Mouse (Mus musculus) G1E (cell line): ENCODE data around the gene Adgrl3. TPM values are rescaled to one million over a fixed set of nuclear protein-coding genes. Genes with fewer than 3 reads are reported as not detected.

Experiments used
- ATAC-seq: 2 replicates; pipeline ENCODE4 v1.8.0; 2016; ENCODE audit warnings: mild to moderate bottlenecking; ENCODE audit not compliant: insufficient number of reproducible peaks, poor library complexity, low FRiP score, severe bottlenecking; ENCODE audit errors: extremely low read depth
- DNase-seq: peaks from one replicate; pipeline ENCODE4 v3.0.0; 2012; ENCODE audit warnings: low spot score
- H3K27me3 ChIP-seq: 2 replicates; pipeline ENCODE4 v1.6.1; 2012; ENCODE audit warnings: mild to moderate bottlenecking, low read length, inconsistent platforms; ENCODE audit not compliant: insufficient read depth
- H3K36me3 ChIP-seq: replicated peaks from 2 replicates; pipeline ENCODE3; 2012; ENCODE audit warnings: mild to moderate bottlenecking, inconsistent platforms
- H3K4me1 ChIP-seq: 2 replicates; pipeline ENCODE4 v1.6.1; 2012; ENCODE audit warnings: low read depth, low read length, inconsistent platforms, mixed read lengths; ENCODE audit not compliant: insufficient read depth
- H3K4me3 ChIP-seq: 2 replicates; pipeline ENCODE4 v1.5.1; 2012; ENCODE audit warnings: low read depth, mild to moderate bottlenecking, inconsistent platforms, low read length, moderate library complexity, mixed read lengths
- H3K9me3 ChIP-seq: replicated peaks from 2 replicates; pipeline ENCODE4 v1.6.1; 2012; ENCODE audit warnings: inconsistent platforms
- CTCF ChIP-seq: IDR thresholded peaks from 2 replicates; pipeline ENCODE4 v1.5.1; 2012; ENCODE audit warnings: low read depth, low read length, inconsistent platforms, mixed read lengths
- GATA1 ChIP-seq: IDR thresholded peaks from 2 replicates; pipeline ENCODE4 v1.6.1; 2012; ENCODE audit warnings: borderline replicate concordance, low read length, inconsistent platforms, mixed read lengths
- GATA2 ChIP-seq: IDR thresholded peaks from 2 replicates; pipeline ENCODE4 v1.6.1; 2012; ENCODE audit warnings: low read depth, low read length, inconsistent platforms, borderline replicate concordance
- POLR2AphosphoS5 ChIP-seq: IDR thresholded peaks from 2 replicates; pipeline ENCODE4 v1.6.1; 2012; ENCODE audit warnings: low read depth, low read length, inconsistent platforms; ENCODE audit not compliant: insufficient replicate concordance
- TAL1 ChIP-seq: conservative IDR thresholded peaks from 2 replicates; pipeline ENCODE4 v1.6.1; 2012; ENCODE audit warnings: low read depth, low read length, inconsistent platforms, mixed read lengths
- polyA plus RNA-seq: library from polyadenylated mRNA; stranded (reverse); fragments of >175 nt; gene quantifications from 2 replicates; pipeline ENCODE4 v1.2.3, GENCODE M21; 2012
- total RNA-seq, 2 experiments: library from RNA; stranded (forward) in 1 of 2; stranded (reverse) in 1 of 2; fragments of 200-1000 nt in 1 of 2; fragments of >200 nt in 1 of 2; fragmentation: Nextera tagmentation in 1 of 2; gene quantifications; 2 replicates each; pipeline ENCODE4 v1.2.3; 2014 to 2017

The Adgrl3 gene
- total and polyA plus RNA-seq, 3 experiments, result 0.98 TPM; not detected in 2

DNA sequence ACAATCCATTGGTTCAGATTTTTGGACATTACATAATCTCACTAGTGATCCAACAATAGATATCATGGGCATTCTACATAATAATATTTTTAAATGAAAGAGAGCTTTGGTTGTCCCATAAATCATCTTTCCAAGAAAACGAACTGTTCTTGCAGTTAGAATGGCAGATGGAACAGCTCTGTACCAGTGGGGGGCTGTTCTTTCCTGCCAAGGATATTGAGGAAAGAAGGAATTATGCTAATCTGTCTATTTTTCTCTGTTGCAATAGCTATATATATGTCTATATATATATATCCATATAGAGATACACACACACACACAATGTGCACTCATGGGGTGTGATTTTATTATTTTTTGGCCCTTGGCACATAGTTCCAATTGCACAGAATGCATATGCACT, 116.5 kb downstream of the Adgrl3 start:
- Histone ChIP-seq H3K4me1 (no peaks in the 10 kb centered on the region), H3K36me3 (no peaks in the 10 kb centered on the region), H3K9me3 (peaks cover 8% of the 10 kb centered on the region), H3K27me3 (no peaks in the 10 kb centered on the region), H3K4me3 (no peak overlapping the region)
- ATAC-seq (no peak), DNase-seq (no peak)
- TF ChIP-seq TAL1, result no peak
- no peak for TF ChIP-seq POLR2AphosphoS5
- TF ChIP-seq CTCF, result no peak
- no peak for TF ChIP-seq GATA1
- TF ChIP-seq GATA2, result no peak

DNA sequence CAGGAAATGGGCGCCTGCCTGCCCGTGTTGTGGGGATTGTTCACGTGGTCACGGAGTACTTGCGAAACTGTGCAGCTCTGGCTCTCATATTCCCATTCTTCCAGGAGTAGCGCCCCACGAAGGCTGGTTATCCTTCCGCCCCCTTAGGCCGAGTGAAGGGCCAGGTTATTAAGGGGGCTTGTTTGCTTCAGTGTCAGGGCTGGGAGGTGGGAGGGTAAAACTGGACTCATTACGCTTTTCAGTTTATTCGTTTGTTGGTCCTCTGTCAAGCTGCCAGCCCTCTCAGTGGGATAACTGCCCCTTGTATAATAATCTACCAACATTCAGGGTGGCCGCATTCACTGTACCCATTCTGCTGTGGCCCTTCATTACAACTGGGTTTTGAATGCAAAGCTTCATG, 135.9 kb downstream of the Adgrl3 start:
- TF ChIP-seq POLR2AphosphoS5 (no peak), GATA1 (no peak), TAL1 (no peak), GATA2 (no peak), CTCF (no peak)

DNA sequence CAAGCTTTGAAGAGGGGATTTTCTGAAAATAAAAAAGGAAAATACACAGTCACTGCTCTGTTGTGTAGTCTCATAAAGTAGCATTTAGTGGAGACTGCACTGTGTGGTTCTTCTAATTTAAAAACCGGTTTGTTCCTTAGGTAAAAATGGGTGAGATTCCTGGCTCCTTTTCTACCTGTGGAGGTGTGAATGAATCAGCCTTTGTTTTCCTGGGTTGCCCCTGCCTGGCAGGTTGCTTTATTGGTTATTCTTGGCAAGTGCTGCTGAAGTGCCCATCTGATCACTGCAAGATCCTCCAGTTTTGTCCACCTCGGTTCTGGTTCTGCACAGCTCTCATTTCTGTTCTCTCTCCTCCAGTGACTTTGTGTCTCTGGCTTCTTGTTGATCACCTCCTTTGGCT, 136.3 kb downstream of the Adgrl3 start:
- H3K9me3 ChIP-seq, result peaks cover 6% of the 10 kb centered on the region
- no peaks in the 10 kb centered on the region for H3K27me3 ChIP-seq
- no peaks in the 10 kb centered on the region for H3K36me3 ChIP-seq
- no peak overlapping the region for H3K4me3 ChIP-seq
- TF ChIP-seq GATA2, result no peak
- TF ChIP-seq GATA1, result no peak
- no peak for TF ChIP-seq CTCF
- no peak for TF ChIP-seq TAL1
- TF ChIP-seq POLR2AphosphoS5, result no peak
- DNase-seq (no peak), ATAC-seq (no peak)
- no peaks in the 10 kb centered on the region for H3K4me1 ChIP-seq

More for the DNA sequence above, 135.9 kb downstream of the Adgrl3 start:
- DNase-seq (no peak), ATAC-seq (no peak)
- Histone ChIP-seq H3K4me1 (no peaks in the 10 kb centered on the region), H3K36me3 (no peaks in the 10 kb centered on the region), H3K27me3 (no peaks in the 10 kb centered on the region), H3K9me3 (peaks cover 6% of the 10 kb centered on the region), H3K4me3 (no peak overlapping the region)

DNA sequence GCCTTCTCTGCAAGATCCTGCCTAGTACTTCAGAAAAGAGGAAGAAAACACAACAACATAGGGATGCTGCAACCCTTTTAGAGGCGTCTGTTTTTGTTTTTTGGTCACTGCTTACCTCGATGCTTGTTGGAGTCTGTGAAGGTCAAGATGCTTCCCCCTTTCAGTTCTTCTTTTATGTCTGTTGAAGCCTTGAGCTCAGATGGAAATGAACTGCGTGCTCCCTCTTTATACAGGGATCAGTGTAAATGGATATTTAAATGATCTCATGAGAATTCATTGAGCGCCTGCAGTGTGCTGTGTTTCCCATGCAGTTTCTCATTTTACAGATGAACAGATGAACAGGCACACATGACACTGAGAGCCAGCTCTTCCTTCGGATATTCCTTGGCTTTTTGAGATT, 136.9 kb downstream of the Adgrl3 start:
- Histone ChIP-seq H3K4me3 (no peak overlapping the region), H3K9me3 (peaks cover 6% of the 10 kb centered on the region), H3K36me3 (no peaks in the 10 kb centered on the region), H3K4me1 (no peaks in the 10 kb centered on the region), H3K27me3 (no peaks in the 10 kb centered on the region)
- no peak for DNase-seq
- ATAC-seq, result no peak
- TF ChIP-seq CTCF (no peak), POLR2AphosphoS5 (no peak), TAL1 (no peak), GATA2 (no peak), GATA1 (no peak)

DNA sequence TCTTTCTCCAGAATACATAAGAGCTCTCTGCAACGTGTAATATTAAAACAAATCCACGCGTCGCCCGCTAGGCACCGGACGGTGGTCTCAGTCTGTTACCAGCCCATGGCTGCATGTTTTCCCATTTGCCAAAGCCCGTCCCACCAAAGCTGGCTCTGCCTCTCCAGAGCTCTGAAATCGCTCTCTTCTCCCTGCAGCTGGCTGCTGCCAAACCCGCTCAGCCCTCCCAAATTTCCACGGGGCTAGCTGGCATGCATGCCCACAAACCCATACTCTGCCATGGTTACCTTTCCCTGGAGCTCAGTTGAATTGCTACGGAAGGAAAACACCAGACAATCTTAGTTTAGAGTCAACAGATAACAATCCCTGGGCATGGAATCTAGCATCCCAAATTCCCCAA, 139.1 kb downstream of the Adgrl3 start:
- TF ChIP-seq TAL1 (no peak), GATA2 (no peak), POLR2AphosphoS5 (no peak), GATA1 (no peak), CTCF (no peak)
- H3K36me3 ChIP-seq, result no peaks in the 10 kb centered on the region
- no peaks in the 10 kb centered on the region for H3K4me1 ChIP-seq
- H3K9me3 ChIP-seq, result peaks cover 6% of the 10 kb centered on the region
- no peaks in the 10 kb centered on the region for H3K27me3 ChIP-seq
- DNase-seq, result no peak
- ATAC-seq, result no peak
- H3K4me3 ChIP-seq, result no peak overlapping the region

DNA sequence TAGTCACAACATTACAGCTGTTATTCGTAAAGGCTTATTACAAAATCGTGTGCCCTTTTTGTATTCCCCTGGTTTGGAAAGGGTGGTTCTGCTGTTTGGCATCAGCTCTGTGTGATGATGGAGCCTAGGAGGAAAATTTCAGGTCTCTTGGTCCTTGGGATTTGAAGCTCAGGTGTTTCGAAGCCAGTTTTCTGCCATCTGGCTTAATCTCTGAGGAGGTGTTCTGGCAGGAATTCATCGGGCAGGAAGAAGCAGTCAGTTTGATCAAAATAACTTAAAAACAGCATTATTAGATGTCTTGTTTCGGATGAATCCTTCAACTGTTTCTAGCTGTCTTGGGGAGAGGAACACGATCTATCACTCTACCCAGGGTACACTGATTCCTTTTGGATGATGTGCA, 140.5 kb downstream of the Adgrl3 start:
- no peak overlapping the region for H3K4me3 ChIP-seq
- peaks cover 6% of the 10 kb centered on the region for H3K9me3 ChIP-seq
- DNase-seq (no peak), ATAC-seq (no peak)
- no peaks in the 10 kb centered on the region for H3K36me3 ChIP-seq
- TF ChIP-seq GATA2, result no peak
- no peak for TF ChIP-seq TAL1
- no peak for TF ChIP-seq POLR2AphosphoS5
- no peak for TF ChIP-seq GATA1
- TF ChIP-seq CTCF, result no peak
- no peaks in the 10 kb centered on the region for H3K4me1 ChIP-seq
- H3K27me3 ChIP-seq, result no peaks in the 10 kb centered on the region
